Mouse (Mus musculus) hindbrain, embryonic 14.5 days (tissue): ENCODE data around the gene Smarcc1. TPM values are rescaled to one million over a fixed set of nuclear protein-coding genes. Genes with fewer than 3 reads are reported as not detected.
A peak's percentile ranks its signal among the peaks of the same experiment; 100 is the strongest.
"Not testable (repeated sequence)": the region's sequence is repeated elsewhere in the genome, so short reads cannot be mapped to it uniquely, and the experiment has no call there.

Experiments used
- ATAC-seq: fragments of 200-750 bp; cut with Nextera tagmentation; 2 replicates; pipeline ENCODE4 v1.8.0; 2017; ENCODE audit warnings: moderate number of reproducible peaks, mild to moderate bottlenecking, moderate TSS enrichment, moderate library complexity; ENCODE audit not compliant: low FRiP score
- DNase-seq: peaks from one replicate; pipeline ENCODE4 v3.0.0-alpha.2; 2015; ENCODE audit warnings: low spot score
- H3K27ac ChIP-seq: fragments of 300-500 bp; sonication (generic); 2 replicates; pipeline ENCODE4 v1.5.1; 2014; ENCODE audit warnings: mild to moderate bottlenecking, moderate library complexity
- H3K27me3 ChIP-seq: fragments of 300-500 bp; sonication (generic); 2 replicates; pipeline ENCODE4 v1.6.1; 2014; ENCODE audit warnings: mild to moderate bottlenecking, low read length, mixed read lengths; ENCODE audit not compliant: control insufficient read depth, insufficient read depth
- H3K36me3 ChIP-seq: fragments of 300-500 bp; sonication (generic); replicated peaks from 2 replicates; pipeline ENCODE4 v1.6.1; 2014; ENCODE audit not compliant: control insufficient read depth, insufficient read depth
- H3K4me1 ChIP-seq: fragments of 300-500 bp; sonication (generic); replicated peaks from 2 replicates; pipeline ENCODE4 v1.6.1; 2014; ENCODE audit warnings: antibody characterized with exemption, low read length, mixed read lengths; ENCODE audit not compliant: control insufficient read depth, insufficient read depth
- H3K4me2 ChIP-seq: fragments of 300-500 bp; sonication (generic); replicated peaks from 2 replicates; pipeline ENCODE4 v1.6.1; 2014; ENCODE audit warnings: mild to moderate bottlenecking, moderate library complexity
- H3K4me3 ChIP-seq: fragments of 300-500 bp; sonication (generic); replicated peaks from 2 replicates; pipeline ENCODE4 v1.5.1; 2014; ENCODE audit warnings: mild to moderate bottlenecking, low read length
- H3K9ac ChIP-seq: fragments of 300-500 bp; sonication (generic); 2 replicates; pipeline ENCODE4 v1.6.1; 2014
- H3K9me3 ChIP-seq: fragments of 300-500 bp; sonication (generic); 2 replicates; pipeline ENCODE4 v1.6.1; 2016; ENCODE audit warnings: low read length; ENCODE audit not compliant: control insufficient read depth
- WGBS: fragments of 180-500 bp; shearing (Covaris S2); extraction: QIAGEN DNeasy Blood & Tissue Kit; methylation state at CpG from one replicate; pipeline ENCODE4 v1.1.7; 2014; 5-methylcytosine and 5-hydroxymethylcytosine counted together
- polyA plus RNA-seq: library from polyadenylated mRNA; unstranded; fragments of >200 nt; fragmentation: Nextera tagmentation; extraction: Ambion mirVana; gene quantifications from 2 replicates; pipeline ENCODE4 v1.2.1, GENCODE M21; 2014

The Smarcc1 gene
- polyA plus RNA-seq, 1 experiment from 2014 or later: 98.7 TPM

DNA sequence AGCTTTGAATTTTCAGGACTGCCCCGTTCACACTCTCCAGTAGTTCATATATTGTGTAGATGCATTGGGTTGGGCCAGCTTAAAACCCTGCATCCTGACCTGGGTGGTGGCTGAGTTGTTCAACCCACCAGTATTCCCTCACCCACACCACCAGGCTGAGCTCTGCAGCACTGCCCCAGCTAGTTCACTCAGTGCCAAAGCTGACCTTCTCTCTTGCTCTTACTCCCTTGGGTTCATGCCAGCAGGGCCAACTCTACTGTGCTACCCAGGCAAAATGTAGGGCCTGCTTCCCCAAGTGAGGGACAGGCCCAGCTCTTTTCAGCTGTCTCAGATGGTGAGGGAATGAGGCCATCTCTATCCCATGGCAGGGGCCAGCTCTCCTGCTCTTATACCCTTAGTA lies 41.5 kb downstream of the Smarcc1 start:
- H3K4me1 ChIP-seq: no peaks in the 10 kb centered on the region
- H3K4me2 ChIP-seq: no peak overlapping the region
- DNase-seq (no peak), ATAC-seq (no peak)
- H3K27ac ChIP-seq: no peak overlapping the region
- no peaks in the 10 kb centered on the region for H3K27me3 ChIP-seq
- 94% methylated on average over 1 of the region's 1 CpGs for WGBS
- no peak overlapping the region for H3K9ac ChIP-seq
- no peaks in the 10 kb centered on the region for H3K9me3 ChIP-seq
- H3K36me3 ChIP-seq: peaks cover 83% of the 10 kb centered on the region
- no peak overlapping the region for H3K4me3 ChIP-seq

DNA sequence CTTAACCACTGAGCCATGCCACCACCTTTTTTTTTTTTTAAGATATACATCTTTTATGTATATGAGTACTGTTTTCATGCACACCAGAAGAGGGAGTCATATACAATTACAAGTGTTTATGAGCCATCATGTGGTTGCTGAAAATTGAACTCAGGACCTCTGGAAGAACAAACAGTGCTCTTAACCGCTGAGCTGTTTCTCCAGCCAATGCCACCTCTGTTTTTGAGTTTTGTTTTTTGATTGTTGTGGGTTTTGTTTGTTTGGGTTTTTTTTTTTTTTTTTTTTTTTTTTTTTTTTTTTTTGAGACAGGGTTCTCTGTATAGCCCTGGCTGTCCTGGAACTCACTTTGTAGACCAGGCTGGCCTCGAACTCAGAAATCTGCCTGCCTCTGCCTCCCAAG lies 43.0 kb downstream of the Smarcc1 start:
- not testable (repeated sequence) for ATAC-seq, DNase-seq, H3K4me2 ChIP-seq, H3K27me3 ChIP-seq, H3K9ac ChIP-seq, H3K9me3 ChIP-seq, H3K27ac ChIP-seq, H3K4me3 ChIP-seq, H3K4me1 ChIP-seq
- WGBS: 98% methylated on average over 2 of the region's 2 CpGs
- peaks cover 78% of the 10 kb centered on the region for H3K36me3 ChIP-seq

DNA sequence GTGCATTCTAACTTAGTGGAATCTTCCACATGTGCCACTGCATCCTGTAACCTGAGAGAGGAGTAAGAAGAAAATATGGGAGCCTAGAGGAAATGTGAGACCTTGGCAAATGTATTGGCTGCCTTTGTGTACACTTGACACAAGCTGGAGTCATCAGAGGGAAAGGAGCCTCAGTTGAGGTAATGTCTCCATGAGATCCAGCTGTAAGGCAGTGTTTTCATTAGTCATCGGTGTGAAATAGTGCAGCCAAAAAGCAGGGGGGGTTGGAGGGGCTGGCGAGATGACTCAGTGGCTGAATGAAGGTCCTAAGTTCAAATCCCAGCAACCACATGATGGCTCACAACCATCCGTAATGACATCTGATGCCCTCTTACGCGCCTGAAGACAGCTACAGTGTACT lies 44.9 kb downstream of the Smarcc1 start:
- Histone ChIP-seq H3K9ac (no peak overlapping the region), H3K27ac (no peak overlapping the region), H3K4me1 (no peaks in the 10 kb centered on the region), H3K36me3 (peaks cover 79% of the 10 kb centered on the region), H3K27me3 (no peaks in the 10 kb centered on the region), H3K4me3 (no peak overlapping the region), H3K9me3 (no peaks in the 10 kb centered on the region), H3K4me2 (no peak overlapping the region)
- 92% methylated on average over 5 of the region's 5 CpGs for WGBS
- DNase-seq (no peak), ATAC-seq (no peak)

DNA sequence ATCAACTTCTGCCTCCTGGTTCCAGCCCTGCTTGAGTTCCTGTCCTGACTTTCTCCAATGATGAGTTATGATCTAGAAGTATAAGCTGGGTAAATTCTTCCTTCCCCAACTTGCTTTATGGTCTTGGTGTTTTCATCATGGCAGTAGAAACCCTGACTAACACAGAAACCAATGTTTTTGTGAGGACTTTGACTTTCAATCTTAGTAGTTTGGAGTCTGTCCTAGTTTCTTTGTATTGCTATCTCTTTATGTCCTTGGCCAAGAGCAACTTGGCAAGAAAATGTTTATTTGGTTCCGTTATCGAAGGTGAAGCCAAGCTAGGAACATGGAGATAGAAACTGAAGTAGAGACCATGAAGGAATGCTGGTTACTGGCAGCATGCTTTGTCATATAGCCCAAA lies 45.6 kb downstream of the Smarcc1 start:
- WGBS: 95% methylated on average over 2 of the region's 2 CpGs
- H3K4me1 ChIP-seq: no peaks in the 10 kb centered on the region
- H3K4me2 ChIP-seq: no peak overlapping the region
- H3K9me3 ChIP-seq: no peaks in the 10 kb centered on the region
- H3K27ac ChIP-seq: no peak overlapping the region
- no peak overlapping the region for H3K4me3 ChIP-seq
- H3K9ac ChIP-seq: no peak overlapping the region
- peaks cover 79% of the 10 kb centered on the region for H3K36me3 ChIP-seq
- no peaks in the 10 kb centered on the region for H3K27me3 ChIP-seq
- DNase-seq (no peak), ATAC-seq (no peak)

DNA sequence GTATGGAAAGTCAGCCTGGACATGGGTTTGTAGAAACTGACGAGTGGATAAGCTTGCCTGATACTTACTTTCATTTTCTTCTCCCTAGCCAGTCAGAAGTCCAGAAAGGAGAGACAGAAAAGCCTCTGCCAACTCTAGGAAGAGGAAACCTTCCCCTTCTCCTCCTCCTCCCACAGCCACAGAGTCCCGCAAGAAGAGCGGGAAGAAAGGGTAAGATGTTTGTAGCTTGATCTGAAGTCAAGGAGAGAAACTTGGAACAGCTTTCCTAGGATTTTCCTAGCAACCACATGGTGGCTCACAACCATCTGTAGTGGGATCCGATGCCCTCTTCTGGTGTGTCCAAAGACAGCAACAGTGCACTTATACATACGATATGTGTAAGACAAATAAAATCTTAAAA lies 53.4 kb downstream of the Smarcc1 start:
- no peaks in the 10 kb centered on the region for H3K27me3 ChIP-seq
- peaks cover 89% of the 10 kb centered on the region for H3K36me3 ChIP-seq
- H3K9ac ChIP-seq: no peak overlapping the region
- no peak overlapping the region for H3K4me3 ChIP-seq
- DNase-seq (no peak), ATAC-seq (no peak)
- no peaks in the 10 kb centered on the region for H3K9me3 ChIP-seq
- H3K4me2 ChIP-seq: no peak overlapping the region
- no peaks in the 10 kb centered on the region for H3K4me1 ChIP-seq
- 87% methylated on average over 5 of the region's 5 CpGs for WGBS
- no peak overlapping the region for H3K27ac ChIP-seq

DNA sequence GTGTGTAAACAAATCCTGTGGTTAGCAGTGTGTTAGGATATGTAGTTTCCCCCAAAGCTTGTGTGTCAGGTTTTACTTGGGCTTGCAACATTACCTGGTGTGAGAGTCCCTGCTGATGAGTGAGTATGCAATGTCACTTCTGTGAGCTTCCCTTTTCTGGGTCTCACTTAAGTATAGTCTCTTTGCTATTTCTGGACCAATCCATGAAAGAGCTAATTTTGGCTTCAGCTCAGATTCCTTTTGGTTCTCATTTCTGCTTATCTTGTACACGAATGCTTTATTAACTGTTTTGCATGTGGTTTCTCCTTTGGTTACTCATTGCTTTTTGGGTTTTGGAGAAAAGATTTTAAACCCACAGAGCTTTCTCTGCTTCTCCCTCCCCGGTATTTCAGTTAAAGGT lies 82.4 kb downstream of the Smarcc1 start:
- 95% methylated on average over 2 of the region's 2 CpGs for WGBS
- Histone ChIP-seq H3K4me2 (no peak overlapping the region), H3K4me1 (no peaks in the 10 kb centered on the region), H3K9me3 (no peaks in the 10 kb centered on the region), H3K27ac (no peak overlapping the region), H3K36me3 (peaks cover 87% of the 10 kb centered on the region), H3K27me3 (no peaks in the 10 kb centered on the region), H3K4me3 (no peak overlapping the region), H3K9ac (no peak overlapping the region)
- no peak for DNase-seq
- no peak for ATAC-seq

DNA sequence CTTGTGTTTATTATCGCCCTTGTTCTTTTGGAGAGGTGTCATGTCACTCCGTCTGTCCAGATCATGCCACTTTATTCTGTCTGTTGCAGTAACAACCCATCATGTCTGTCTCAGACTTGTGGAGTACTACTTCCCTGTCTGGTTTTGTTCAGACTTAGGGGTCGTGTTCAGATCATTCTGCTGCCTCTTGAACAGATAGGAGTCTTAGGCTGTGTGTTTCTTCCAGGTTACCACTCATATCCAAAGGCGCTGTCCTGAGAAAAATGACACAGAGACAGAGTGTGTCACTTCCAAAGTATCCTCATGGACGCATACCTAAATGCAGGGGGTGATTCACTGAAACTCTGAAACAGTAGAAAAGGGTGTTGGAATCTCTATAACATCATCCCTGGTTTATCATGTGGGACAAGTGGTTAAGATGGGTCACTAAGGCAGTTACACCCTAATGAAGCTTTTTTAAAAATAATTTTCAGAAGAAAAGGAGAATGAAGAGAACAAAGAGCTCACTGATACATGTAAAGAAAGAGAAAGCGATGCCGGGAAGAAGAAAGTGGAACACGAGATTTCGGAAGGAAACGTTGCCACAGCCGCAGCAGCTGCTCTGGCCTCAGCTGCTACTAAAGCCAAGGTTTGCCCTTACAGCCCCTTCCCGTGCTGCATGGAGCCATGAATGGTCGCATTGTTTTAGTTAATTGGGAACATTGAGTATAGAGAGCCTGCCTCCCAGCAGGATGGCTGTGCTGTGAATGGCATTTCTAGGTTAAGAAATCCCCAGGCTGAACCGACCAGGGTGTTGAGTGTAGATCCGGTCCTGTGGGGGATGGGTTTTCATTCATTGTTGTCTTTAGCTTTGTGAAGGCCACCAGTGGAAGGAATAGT lies 88.3 kb downstream of the Smarcc1 start:
- Histone ChIP-seq H3K4me1 (peaks cover 3% of the 10 kb centered on the region; the same call in 1 of the 2 replicates), H3K9ac (peak overlapping the region; percentile 12; the same call in 1 of the 2 replicates), H3K27ac (peak overlapping the region; percentile 89), H3K4me3 (no peak overlapping the region), H3K36me3 (peaks cover 89% of the 10 kb centered on the region), H3K4me2 (peak overlapping the region; percentile 10; the same call in 1 of the 2 replicates), H3K27me3 (no peaks in the 10 kb centered on the region), H3K9me3 (no peaks in the 10 kb centered on the region)
- ATAC-seq (peak; percentile 81), DNase-seq (peak; percentile 62)
- 23% methylated on average over 15 of the region's 15 CpGs for WGBS

DNA sequence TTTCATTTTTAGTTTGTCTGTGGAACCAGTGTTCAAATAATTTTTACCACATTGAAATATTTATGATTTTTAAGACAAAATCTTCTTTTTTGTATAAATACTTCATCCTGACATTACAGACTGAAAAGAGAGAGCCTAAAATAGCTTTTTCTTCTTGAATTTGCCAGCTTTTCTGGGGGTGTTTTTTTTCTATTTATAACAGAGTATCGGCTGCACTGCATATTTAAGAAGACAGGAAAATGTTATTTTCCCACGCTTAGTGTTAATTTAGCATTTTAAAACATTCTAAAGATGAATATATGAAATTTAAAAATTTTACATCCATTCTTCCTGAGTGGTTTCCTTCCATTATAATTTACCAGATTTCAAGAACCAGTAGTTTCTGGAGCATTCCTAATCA lies 88.9 kb downstream of the Smarcc1 start:
- WGBS: 68% methylated on average over 2 of the region's 2 CpGs
- peaks cover 88% of the 10 kb centered on the region for H3K36me3 ChIP-seq
- H3K4me1 ChIP-seq: peaks cover 3% of the 10 kb centered on the region; the same call in 1 of the 2 replicates
- H3K4me3 ChIP-seq: no peak overlapping the region
- H3K4me2 ChIP-seq: no peak overlapping the region
- DNase-seq: no peak
- no peak overlapping the region for H3K9ac ChIP-seq
- H3K9me3 ChIP-seq: no peaks in the 10 kb centered on the region
- H3K27me3 ChIP-seq: no peaks in the 10 kb centered on the region
- ATAC-seq: no peak
- H3K27ac ChIP-seq: peak overlapping the region; percentile 89

DNA sequence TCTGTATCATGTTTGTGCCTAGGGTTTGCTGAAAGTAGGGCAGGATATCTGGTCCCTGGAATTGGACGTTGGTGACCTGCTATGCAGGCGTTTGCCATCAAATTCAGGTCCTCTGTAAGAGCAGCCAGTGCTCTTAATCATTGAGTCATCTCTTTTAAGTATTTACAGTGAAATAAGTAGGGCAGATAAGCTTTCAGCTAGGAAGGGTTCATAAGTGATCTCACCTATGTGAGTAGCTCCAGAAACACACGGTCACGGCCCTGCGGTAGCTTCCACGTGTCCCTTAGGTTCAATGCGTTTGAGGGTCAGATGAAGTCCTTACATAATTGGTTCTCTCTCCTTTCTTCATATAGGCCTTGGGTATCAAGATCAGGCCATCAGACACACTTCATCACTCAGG lies 90.8 kb downstream of the Smarcc1 start:
- Histone ChIP-seq H3K36me3 (peaks cover 90% of the 10 kb centered on the region), H3K9ac (no peak overlapping the region), H3K4me3 (no peak overlapping the region), H3K27me3 (no peaks in the 10 kb centered on the region), H3K4me2 (no peak overlapping the region), H3K27ac (no peak overlapping the region), H3K9me3 (no peaks in the 10 kb centered on the region), H3K4me1 (peaks cover 3% of the 10 kb centered on the region; the same call in 1 of the 2 replicates)
- no peak for DNase-seq
- ATAC-seq: no peak
- 76% methylated on average over 7 of the region's 7 CpGs for WGBS
